Comparison of ENCODE assay signal across 9 mouse cellular contexts in genomic region chr6:145779383-145779782, GRCm38 (mm10). TPM values are rescaled to one million over a fixed set of nuclear protein-coding genes. Genes with fewer than 3 reads are reported as not detected.
DNase-seq lines count a peak whose midpoint lies in the region; ATAC-seq lines count a peak whose summit lies in the region.
"Had no signal": no experiment of that assay in that cellular context is flagged by ENCODE, and none has a peak within 500 bp of the region (broad histone marks: within the 10 kb centered on the region; RNA-seq: fewer than 3 reads in every experiment).

No protein-coding gene starts in this region.

- H3K9ac ChIP-seq in forebrain, embryonic 11.5 days (ENCODE audit: low read length): no peak overlapping the region
- no peak overlapping the region for H3K9ac ChIP-seq in forebrain, embryonic 15.5 days (replicated peaks)
- H3K9ac ChIP-seq in midbrain, embryonic 13.5 days (replicated peaks): no peak overlapping the region

- no peak overlapping the region for H3K27ac ChIP-seq in forebrain, embryonic 11.5 days (ENCODE audit: low read depth, low read length)
- no peak overlapping the region for H3K27ac ChIP-seq in forebrain, embryonic 15.5 days (replicated peaks)
- 0 out of 2 replicates have a peak overlapping the region, but pooled peaks have one; percentile 1 for H3K27ac ChIP-seq in midbrain, embryonic 10.5 days (replicated peaks)
- no peak overlapping the region for H3K27ac ChIP-seq in midbrain, embryonic 13.5 days

- 0 out of 2 replicates have a peak, but pooled peaks have one; percentile 39 for ATAC-seq in forebrain, embryonic 11.5 days (replicated peaks; ENCODE audit: low FRiP score)
- ATAC-seq in forebrain, embryonic 15.5 days (replicated peaks): no peak
- ATAC-seq in midbrain, embryonic 13.5 days: no peak

- 11% methylated on average over 6 of the region's 6 CpGs for WGBS in forebrain, embryonic 11.5 days
- WGBS in forebrain, embryonic 15.5 days: 12% methylated on average over 6 of the region's 6 CpGs
- 25% methylated on average over 6 of the region's 6 CpGs for WGBS in midbrain, embryonic 10.5 days
- 22% methylated on average over 6 of the region's 6 CpGs for WGBS in midbrain, embryonic 13.5 days

- no peak for DNase-seq in forebrain, embryonic 11.5 days (ENCODE audit: low spot score)
- DNase-seq in midbrain, embryonic 10.5 days (ENCODE audit: low spot score): no peak
- DNase-seq in lung, adult 18-20 months: peak; percentile 73 to 87
- no peak for DNase-seq in frontal cortex, postnatal 10 days (ENCODE audit: low spot score in 2 of 2)
- no peak for DNase-seq in left cerebral cortex, postnatal 14 days (ENCODE audit: low spot score in 2 of 2)
- DNase-seq in cerebellum, adult 8-10 months: no peak
- DNase-seq: gastrocnemius, postnatal 10 days had no signal

- no peaks in the 10 kb centered on the region for H3K9me3 ChIP-seq in forebrain, embryonic 11.5 days (ENCODE audit: control insufficient read depth, low read length)
- no peaks in the 10 kb centered on the region for H3K9me3 ChIP-seq in forebrain, embryonic 15.5 days
- 0 out of 2 replicates have a peak, but pooled peaks cover 2% of the 10 kb centered on the region for H3K9me3 ChIP-seq in midbrain, embryonic 10.5 days (replicated peaks)
- no peaks in the 10 kb centered on the region for H3K9me3 ChIP-seq in midbrain, embryonic 13.5 days

- H3K36me3 ChIP-seq in forebrain, embryonic 11.5 days (ENCODE audit: control insufficient read depth, insufficient read depth, low read length): no peaks in the 10 kb centered on the region
- H3K36me3 ChIP-seq in forebrain, embryonic 15.5 days: no peaks in the 10 kb centered on the region
- H3K36me3 ChIP-seq in midbrain, embryonic 10.5 days: no peaks in the 10 kb centered on the region
- no peaks in the 10 kb centered on the region for H3K36me3 ChIP-seq in midbrain, embryonic 13.5 days

- intact Hi-C loops in left cerebral cortex, postnatal 14 days (cut with DNase I): no loop called here

- H3K4me1 ChIP-seq in forebrain, embryonic 11.5 days (replicated peaks; ENCODE audit: control insufficient read depth, insufficient read depth, low read length): no peaks in the 10 kb centered on the region; the same call in 1 of the 2 replicates
- H3K4me1 ChIP-seq in forebrain, embryonic 15.5 days: 0 out of 2 replicates have a peak, but pooled peaks cover 4% of the 10 kb centered on the region
- H3K4me1 ChIP-seq in midbrain, embryonic 10.5 days: peaks cover 14% of the 10 kb centered on the region
- peaks cover 6% of the 10 kb centered on the region for H3K4me1 ChIP-seq in midbrain, embryonic 13.5 days (replicated peaks)

- no peaks in the 10 kb centered on the region for H3K27me3 ChIP-seq in forebrain, embryonic 11.5 days (ENCODE audit: control insufficient read depth, insufficient read depth, low read length)
- no peaks in the 10 kb centered on the region for H3K27me3 ChIP-seq in forebrain, embryonic 15.5 days
- no peaks in the 10 kb centered on the region for H3K27me3 ChIP-seq in midbrain, embryonic 10.5 days (ENCODE audit: low read depth, poor library complexity, severe bottlenecking)
- no peaks in the 10 kb centered on the region for H3K27me3 ChIP-seq in midbrain, embryonic 13.5 days

- H3K4me2 ChIP-seq in forebrain, embryonic 11.5 days (ENCODE audit: low read depth, low read length, severe bottlenecking): no peak overlapping the region
- H3K4me2 ChIP-seq in forebrain, embryonic 15.5 days (replicated peaks): no peak overlapping the region
- no peak overlapping the region for H3K4me2 ChIP-seq in midbrain, embryonic 13.5 days (replicated peaks)

- H3K4me3 ChIP-seq in forebrain, embryonic 11.5 days (ENCODE audit: low read depth, low read length): no peak overlapping the region
- H3K4me3 ChIP-seq in forebrain, embryonic 15.5 days: no peak overlapping the region
- no peak overlapping the region for H3K4me3 ChIP-seq in midbrain, embryonic 10.5 days
- no peak overlapping the region for H3K4me3 ChIP-seq in midbrain, embryonic 13.5 days (replicated peaks)

RNA-seq across cellular contexts. Expression of gene Rassf8, which starts 32.8 kb away (rescaled TPM):
- polyA plus RNA-seq in forebrain, embryonic 11.5 days (2014; fragmentation: Nextera tagmentation; extraction: Ambion mirVana): 4.0 and 4.3 TPM in 2 replicates
- polyA plus RNA-seq in forebrain, embryonic 15.5 days (2015; fragmentation: Nextera tagmentation; extraction: Ambion mirVana): 3.2 and 3.5 TPM in 2 replicates
- polyA plus RNA-seq in midbrain, embryonic 10.5 days (2016; fragmentation: Nextera tagmentation; extraction: Ambion mirVana): 3.0 and 3.6 TPM in 2 replicates
- 3.9 and 4.1 TPM in 2 replicates for polyA plus RNA-seq in midbrain, embryonic 13.5 days (2015; fragmentation: Nextera tagmentation; extraction: Ambion mirVana)
- total RNA-seq in left cerebral cortex, postnatal 14 days (2021): 10 to 100 TPM; 15.5 to 17.3 TPM

Comparison
In these comparisons a context has a peak if more than half of its experiments do, and no peak if none do; other contexts are left out.
1. DNase-seq: peak in lung, adult 18-20 months (2 of 2); none in forebrain, embryonic 11.5 days (single experiment), midbrain, embryonic 10.5 days (single experiment), frontal cortex, postnatal 10 days (0 of 2), left cerebral cortex, postnatal 14 days (0 of 2) and cerebellum, adult 8-10 months (single experiment).